Mouse (Mus musculus): Measurements from ENCODE around the gene A830005F24Rik. TPM values are rescaled to one million over a fixed set of nuclear protein-coding genes. Genes with fewer than 3 reads are reported as not detected.
A peak's percentile ranks its signal among the peaks of the same experiment; 100 is the strongest.

Gene A830005F24Rik
- total and polyA plus RNA-seq, 3 experiments, result 0.70 to 0.73 TPM; not detected in 1

- H3K27me3 ChIP-seq (ENCODE audit: control insufficient read depth in 1 of 2, insufficient read depth in 2 of 2, low read length in 2 of 2), result no peaks in the 10 kb centered on the region
- no peak overlapping the region for H3K4me3 ChIP-seq (ENCODE audit: control insufficient read depth in 1 of 2, insufficient read depth in 1 of 2, low read depth in 2 of 2, low read length in 2 of 2)
- no peak overlapping the region for H3K9ac ChIP-seq (ENCODE audit: control insufficient read depth, low read depth, low read length, poor library complexity, severe bottlenecking)
- no peaks in the 10 kb centered on the region for H3K9me3 ChIP-seq (replicated peaks; ENCODE audit: insufficient read depth, low read length)
- no peak overlapping the region for H3K27ac ChIP-seq (ENCODE audit: control insufficient read depth, low read depth, low read length)
- DNase-seq (ENCODE audit: low read depth, low spot score), result no peak
- H3K4me1 ChIP-seq (ENCODE audit: control insufficient read depth in 1 of 2, insufficient read depth in 2 of 2, low read length in 2 of 2), result no peaks in the 10 kb centered on the region
- H3K36me3 ChIP-seq (ENCODE audit: control insufficient read depth in 1 of 2, insufficient read depth in 2 of 2, low read length in 2 of 2), result peaks cover 0 to 12% of the 10 kb centered on the region in 2 experiments; a peak in 2 of 4 replicates
- H3K79me2 ChIP-seq (ENCODE audit: control insufficient read depth, insufficient read depth, low read length, poor library complexity), result no peaks in the 10 kb centered on the region
- TF ChIP-seq CHD2 (IDR thresholded peaks at IDR 0.05; ENCODE audit: low read length), result no peak
- TF ChIP-seq MYC (IDR thresholded peaks at IDR 0.05; ENCODE audit: low read depth, low read length), result no peak
- no peak for TF ChIP-seq TCF12 (IDR thresholded peaks at IDR 0.05; ENCODE audit: low read depth, low read length)
- no peak for TF ChIP-seq RCOR1 (IDR thresholded peaks at IDR 0.05; ENCODE audit: low read depth, low read length)
- TF ChIP-seq ETS1 (IDR thresholded peaks at IDR 0.05; ENCODE audit: low read depth, low read length), result no peak
- TF ChIP-seq CHD1 (IDR thresholded peaks at IDR 0.05; ENCODE audit: low read depth, low read length), result no peak
- no peak for TF ChIP-seq NRF1 (IDR thresholded peaks at IDR 0.05; ENCODE audit: insufficient read depth, low read depth, low read length, poor library complexity, severe bottlenecking)
- no peak for TF ChIP-seq MAZ (IDR thresholded peaks at IDR 0.05; ENCODE audit: low read depth, low read length)
- TF ChIP-seq MXI1 (IDR thresholded peaks at IDR 0.05; ENCODE audit: low read depth, low read length), result no peak
- TF ChIP-seq HCFC1 (IDR thresholded peaks at IDR 0.05; ENCODE audit: low read depth, low read length), result no peak
- TF ChIP-seq NELFE (IDR thresholded peaks at IDR 0.05; ENCODE audit: low read depth, low read length), result no peak
- TF ChIP-seq UBTF (IDR thresholded peaks at IDR 0.05; ENCODE audit: borderline replicate concordance, insufficient read depth, low read depth, low read length), result no peak
- TF ChIP-seq ELF1 (IDR thresholded peaks at IDR 0.05; ENCODE audit: low read depth, low read length), result no peak
- no peak for TF ChIP-seq USF1 (IDR thresholded peaks at IDR 0.05; ENCODE audit: low read depth, low read length)
- TF ChIP-seq ZMIZ1 (IDR thresholded peaks at IDR 0.05; ENCODE audit: low read depth, low read length), result no peak
These were observed 20.2 kb upstream of the A830005F24Rik start for GRCm38 (mm10) chr13:48493183-48493582.

GRCm38 (mm10) chr13:48497693-48498221 lies 15.6 kb upstream of the A830005F24Rik start:
- TF ChIP-seq POLR2AphosphoS5 (IDR thresholded peaks at IDR 0.05; ENCODE audit: borderline replicate concordance, low read depth, low read length) (no peak), USF1 (IDR thresholded peaks at IDR 0.05; ENCODE audit: low read depth, low read length) (no peak), RAD21 (IDR thresholded peaks at IDR 0.05; ENCODE audit: low read depth, low read length) (peak; percentile 25), SMC3 (IDR thresholded peaks at IDR 0.05; ENCODE audit: low read depth, low read length) (0 out of 2 replicates have a peak, but pooled peaks have one; percentile 12), CTCF (IDR thresholded peaks at IDR 0.05 in 2 of 3, conservative IDR thresholded peaks at IDR 0.05 in 1 of 3; ENCODE audit: control insufficient read depth in 1 of 3, insufficient read depth in 1 of 3, low read depth in 2 of 3, low read length in 3 of 3, poor library complexity in 1 of 3, severe bottlenecking in 1 of 3) (peak; percentile 57 to 76 (median 74)), EP300 (IDR thresholded peaks at IDR 0.05; ENCODE audit: low read depth in 1 of 2, low read length in 2 of 2) (no peak), MAFK (IDR thresholded peaks at IDR 0.05; ENCODE audit: borderline replicate concordance, low read depth, low read length) (no peak), CHD1 (IDR thresholded peaks at IDR 0.05; ENCODE audit: low read depth, low read length) (no peak), TBP (IDR thresholded peaks at IDR 0.05; ENCODE audit: low read depth, low read length) (no peak), ZNF384 (IDR thresholded peaks at IDR 0.05; ENCODE audit: low read depth, low read length) (no peak), MEF2A (IDR thresholded peaks at IDR 0.05; ENCODE audit: extremely low read depth, insufficient replicate concordance, low read depth, low read length, poor library complexity, severe bottlenecking) (no peak), SIN3A (IDR thresholded peaks at IDR 0.05; ENCODE audit: low read length) (no peak), RCOR1 (IDR thresholded peaks at IDR 0.05; ENCODE audit: low read depth, low read length) (no peak)
- no peak overlapping the region for H3K4me3 ChIP-seq (ENCODE audit: control insufficient read depth in 1 of 2, insufficient read depth in 1 of 2, low read depth in 2 of 2, low read length in 2 of 2)
- H3K4me1 ChIP-seq (ENCODE audit: control insufficient read depth in 1 of 2, insufficient read depth in 2 of 2, low read length in 2 of 2), result peaks cover 0 to 6% of the 10 kb centered on the region in 2 experiments; a peak in 3 of 4 replicates
- H3K79me2 ChIP-seq (ENCODE audit: control insufficient read depth, insufficient read depth, low read length, poor library complexity), result no peaks in the 10 kb centered on the region
- peaks cover 10 to 12% of the 10 kb centered on the region in 2 experiments for H3K36me3 ChIP-seq (ENCODE audit: control insufficient read depth in 1 of 2, insufficient read depth in 2 of 2, low read length in 2 of 2)
- no peaks in the 10 kb centered on the region for H3K27me3 ChIP-seq (ENCODE audit: control insufficient read depth in 1 of 2, insufficient read depth in 2 of 2, low read length in 2 of 2)
- H3K9me3 ChIP-seq (replicated peaks; ENCODE audit: insufficient read depth, low read length), result no peaks in the 10 kb centered on the region
- H3K27ac ChIP-seq (ENCODE audit: control insufficient read depth, low read depth, low read length), result no peak overlapping the region
- DNase-seq (ENCODE audit: low read depth, low spot score), result peak; percentile 44
- H3K9ac ChIP-seq (ENCODE audit: control insufficient read depth, low read depth, low read length, poor library complexity, severe bottlenecking), result no peak overlapping the region

Measured in MEL (cell line).